Mouse (Mus musculus) lung, embryonic 16.5 days (tissue): ENCODE measurements around the gene Neurl1b. TPM values are rescaled to one million over a fixed set of nuclear protein-coding genes. Genes with fewer than 3 reads are reported as not detected.
A peak's percentile ranks its signal among the peaks of the same experiment; 100 is the strongest.

ENCODE experiments used
- ATAC-seq: fragments of 200-750 bp; cut with Nextera tagmentation; 2 replicates; pipeline ENCODE4 v1.8.0; 2017; ENCODE audit warnings: low read depth, mild to moderate bottlenecking, moderate library complexity
- H3K27ac ChIP-seq: fragments of 300-500 bp; sonication (generic); 2 replicates; pipeline ENCODE4 v1.5.1; 2014; ENCODE audit warnings: mild to moderate bottlenecking, control low read depth, low read length
- H3K27me3 ChIP-seq: fragments of 300-500 bp; sonication (generic); 2 replicates; pipeline ENCODE4 v1.6.1; 2014; ENCODE audit warnings: low read depth, low read length, mixed read lengths; ENCODE audit not compliant: control insufficient read depth, insufficient read depth
- H3K36me3 ChIP-seq: fragments of 300-500 bp; sonication (generic); 2 replicates; pipeline ENCODE4 v1.6.1; 2014; ENCODE audit warnings: low read length; ENCODE audit not compliant: control insufficient read depth, insufficient read depth
- H3K4me1 ChIP-seq: fragments of 300-500 bp; sonication (generic); replicated peaks from 2 replicates; pipeline ENCODE4 v1.6.1; 2014; ENCODE audit warnings: low read length, mixed read lengths; ENCODE audit not compliant: control insufficient read depth, insufficient read depth
- H3K4me2 ChIP-seq: fragments of 300-500 bp; sonication (generic); 2 replicates; pipeline ENCODE4 v1.6.1; 2014; ENCODE audit warnings: low read depth, low read length, control low read depth
- H3K4me3 ChIP-seq: fragments of 300-500 bp; sonication (generic); 2 replicates; pipeline ENCODE4 v1.5.1; 2014; ENCODE audit warnings: mild to moderate bottlenecking, low read length, control low read depth
- H3K9ac ChIP-seq: fragments of 300-500 bp; sonication (generic); 2 replicates; pipeline ENCODE4 v1.6.1; 2014; ENCODE audit warnings: low read length, control low read depth
- H3K9me3 ChIP-seq: fragments of 300-500 bp; sonication (generic); 2 replicates; pipeline ENCODE4 v1.6.1; 2016; ENCODE audit warnings: low read length; ENCODE audit not compliant: control insufficient read depth
- WGBS: fragments of 180-500 bp; shearing (Covaris S2); extraction: QIAGEN DNeasy Blood & Tissue Kit; methylation state at CpG from one replicate; pipeline ENCODE4 v1.1.7; 2014; 5-methylcytosine and 5-hydroxymethylcytosine counted together
- polyA plus RNA-seq: library from polyadenylated mRNA; unstranded; fragments of >200 nt; fragmentation: Nextera tagmentation; extraction: Ambion mirVana; gene quantifications from 2 replicates; pipeline ENCODE4 v1.2.1, GENCODE M21; 2015

Neurl1b gene
- polyA plus RNA-seq: 1.8 and 2.3 TPM in 2 replicates

- ATAC-seq: peak; percentile 71
- WGBS: under 1% methylated on average over 88 of the region's 105 CpGs
- H3K4me2 ChIP-seq: peak within 1 kb of the TSS; percentile 96
- H3K27ac ChIP-seq: peak within 1 kb of the TSS; percentile 64
- peak within 1 kb of the TSS; percentile 83 for H3K4me3 ChIP-seq
- peak within 1 kb of the TSS; percentile 89 for H3K9ac ChIP-seq
- H3K27me3 ChIP-seq: no peaks in the 10 kb centered on the region
- no peaks in the 10 kb centered on the region for H3K9me3 ChIP-seq
- H3K36me3 ChIP-seq: no peaks in the 10 kb centered on the region
- peaks cover 28% of the 10 kb centered on the region for H3K4me1 ChIP-seq
Measured at GRCm38 (mm10) chr17:26414523-26415354, at the start of gene Neurl1b. TSS of gene Neurl1b (plus strand) at chr17:26414829.

- no peak for ATAC-seq
- Histone ChIP-seq H3K27ac (no peak overlapping the region), H3K27me3 (no peaks in the 10 kb centered on the region), H3K4me3 (no peak overlapping the region), H3K4me1 (peaks cover 67% of the 10 kb centered on the region), H3K36me3 (no peaks in the 10 kb centered on the region), H3K9ac (no peak overlapping the region), H3K9me3 (no peaks in the 10 kb centered on the region), H3K4me2 (no peak overlapping the region)
- WGBS: 66% methylated on average over 4 of the region's 4 CpGs
Measured at GRCm38 (mm10) chr17:26366792-26367191, 47.8 kb upstream of the Neurl1b start.

- Histone ChIP-seq H3K27ac (peak overlapping the region; percentile 56), H3K4me1 (peaks cover 52% of the 10 kb centered on the region), H3K9me3 (no peaks in the 10 kb centered on the region), H3K27me3 (no peaks in the 10 kb centered on the region), H3K4me2 (no peak overlapping the region), H3K36me3 (no peaks in the 10 kb centered on the region), H3K9ac (no peak overlapping the region), H3K4me3 (no peak overlapping the region)
- WGBS: 45% methylated on average over 10 of the region's 10 CpGs
- peak; percentile 86 for ATAC-seq
Measured at GRCm38 (mm10) chr17:26368336-26368992, 46.2 kb upstream of the Neurl1b start.

DNA sequence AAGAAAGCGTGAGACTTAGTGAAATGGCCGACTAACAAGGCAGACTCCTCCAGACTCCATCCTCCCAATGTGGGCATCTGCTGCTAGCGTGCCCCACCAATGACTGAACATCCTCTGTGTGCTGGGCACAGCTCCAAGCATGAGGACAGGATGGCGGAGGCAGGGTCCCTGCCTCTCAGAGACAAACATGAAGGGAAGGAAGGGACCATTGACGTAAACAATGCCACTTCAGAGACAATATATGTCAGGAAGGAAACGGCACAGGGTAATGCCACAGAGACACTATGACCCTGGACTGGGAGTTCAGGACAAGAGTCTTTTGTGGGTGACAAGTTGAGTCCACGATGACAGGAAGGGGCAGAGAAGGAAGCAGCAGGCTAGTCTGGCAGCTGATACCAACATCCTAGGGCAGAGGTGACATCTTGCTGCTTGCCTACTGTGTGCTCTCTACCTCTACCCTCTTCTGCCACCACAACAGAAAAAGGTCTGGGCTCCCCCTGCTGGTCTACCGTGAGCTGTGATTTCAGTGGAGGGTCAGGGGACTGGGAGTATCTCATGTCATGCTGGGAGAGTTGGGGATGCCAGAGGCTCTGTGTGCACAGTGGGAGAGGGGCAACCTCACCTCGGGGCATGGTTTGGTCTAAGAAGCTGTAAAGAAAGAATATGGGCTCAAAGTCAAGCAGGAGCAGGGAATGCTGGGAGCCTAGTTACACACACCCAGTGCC, 43.9 kb upstream of the Neurl1b start:
- ATAC-seq: peak; percentile 70
- H3K27ac ChIP-seq: peak overlapping the region; percentile 76

DNA sequence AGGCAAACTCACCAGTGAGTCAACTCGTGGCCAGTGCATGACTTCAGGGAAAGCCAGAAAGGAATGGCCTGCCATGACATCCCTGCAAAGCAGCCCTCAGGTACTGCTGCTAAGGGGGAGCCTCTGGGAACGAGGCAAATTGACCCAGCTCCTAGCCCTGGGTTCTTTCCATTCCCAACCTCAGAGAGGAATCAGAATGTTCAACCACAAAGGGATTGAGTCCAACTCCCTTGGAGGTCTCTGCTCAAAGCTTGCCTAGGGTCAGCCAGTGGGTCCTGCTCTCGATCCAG, 43.4 kb upstream of the Neurl1b start:
- Histone ChIP-seq H3K4me3 (no peak overlapping the region), H3K4me1 (peaks cover 34% of the 10 kb centered on the region)
- 45% methylated on average over 3 of the region's 3 CpGs for WGBS

More for the DNA sequence above, 43.9 kb upstream of the Neurl1b start:
- Histone ChIP-seq H3K4me1 (peaks cover 40% of the 10 kb centered on the region), H3K9ac (no peak overlapping the region), H3K9me3 (no peaks in the 10 kb centered on the region), H3K27me3 (no peaks in the 10 kb centered on the region), H3K36me3 (no peaks in the 10 kb centered on the region), H3K4me3 (no peak overlapping the region), H3K4me2 (no peak overlapping the region)
- WGBS: 28% methylated on average over 9 of the region's 9 CpGs

GRCm38 (mm10) chr17:26373211-26373610, 41.4 kb upstream of the Neurl1b start:
- H3K36me3 ChIP-seq: no peaks in the 10 kb centered on the region
- no peak for ATAC-seq

More for the DNA sequence above, 43.4 kb upstream of the Neurl1b start:
- peak overlapping the region; percentile 40 for H3K27ac ChIP-seq
- no peaks in the 10 kb centered on the region for H3K27me3 ChIP-seq
- H3K9me3 ChIP-seq: no peaks in the 10 kb centered on the region
- H3K36me3 ChIP-seq: no peaks in the 10 kb centered on the region
- no peak for ATAC-seq
- no peak overlapping the region for H3K9ac ChIP-seq
- no peak overlapping the region for H3K4me2 ChIP-seq

DNA sequence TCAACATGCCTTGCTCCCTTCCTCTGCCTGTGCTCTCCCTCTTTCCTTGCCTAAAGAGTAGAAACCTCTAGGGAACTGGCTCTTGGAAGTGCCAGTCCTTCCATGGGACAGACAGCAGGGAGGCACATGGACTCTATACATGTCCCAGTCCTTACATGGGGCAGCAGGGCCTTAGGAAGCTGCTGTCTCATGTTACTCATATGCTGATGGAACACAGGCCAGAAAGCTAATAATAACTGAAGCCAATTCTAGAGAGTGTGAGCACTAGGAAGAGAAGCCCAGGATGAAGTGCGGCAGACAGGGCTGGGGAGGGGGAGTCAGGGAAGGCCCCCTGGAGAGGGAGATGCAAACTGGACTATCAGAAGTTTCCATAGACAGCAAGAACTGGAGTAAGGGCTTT, 38.2 kb upstream of the Neurl1b start:
- no peaks in the 10 kb centered on the region for H3K36me3 ChIP-seq
- H3K4me2 ChIP-seq: no peak overlapping the region
- ATAC-seq: no peak
- WGBS: 72% methylated on average over 1 of the region's 1 CpGs
- H3K4me1 ChIP-seq: peaks cover 14% of the 10 kb centered on the region
- no peak overlapping the region for H3K9ac ChIP-seq
- no peaks in the 10 kb centered on the region for H3K27me3 ChIP-seq
- H3K4me3 ChIP-seq: no peak overlapping the region
- no peak overlapping the region for H3K27ac ChIP-seq
- H3K9me3 ChIP-seq: no peaks in the 10 kb centered on the region

More at GRCm38 (mm10) chr17:26373211-26373610, 41.4 kb upstream of the Neurl1b start:
- Histone ChIP-seq H3K4me2 (no peak overlapping the region), H3K27me3 (no peaks in the 10 kb centered on the region), H3K9me3 (no peaks in the 10 kb centered on the region), H3K9ac (no peak overlapping the region), H3K4me3 (no peak overlapping the region), H3K4me1 (peaks cover 18% of the 10 kb centered on the region; the same call in 1 of the 2 replicates), H3K27ac (no peak overlapping the region)
- 59% methylated on average over 5 of the region's 5 CpGs for WGBS

DNA sequence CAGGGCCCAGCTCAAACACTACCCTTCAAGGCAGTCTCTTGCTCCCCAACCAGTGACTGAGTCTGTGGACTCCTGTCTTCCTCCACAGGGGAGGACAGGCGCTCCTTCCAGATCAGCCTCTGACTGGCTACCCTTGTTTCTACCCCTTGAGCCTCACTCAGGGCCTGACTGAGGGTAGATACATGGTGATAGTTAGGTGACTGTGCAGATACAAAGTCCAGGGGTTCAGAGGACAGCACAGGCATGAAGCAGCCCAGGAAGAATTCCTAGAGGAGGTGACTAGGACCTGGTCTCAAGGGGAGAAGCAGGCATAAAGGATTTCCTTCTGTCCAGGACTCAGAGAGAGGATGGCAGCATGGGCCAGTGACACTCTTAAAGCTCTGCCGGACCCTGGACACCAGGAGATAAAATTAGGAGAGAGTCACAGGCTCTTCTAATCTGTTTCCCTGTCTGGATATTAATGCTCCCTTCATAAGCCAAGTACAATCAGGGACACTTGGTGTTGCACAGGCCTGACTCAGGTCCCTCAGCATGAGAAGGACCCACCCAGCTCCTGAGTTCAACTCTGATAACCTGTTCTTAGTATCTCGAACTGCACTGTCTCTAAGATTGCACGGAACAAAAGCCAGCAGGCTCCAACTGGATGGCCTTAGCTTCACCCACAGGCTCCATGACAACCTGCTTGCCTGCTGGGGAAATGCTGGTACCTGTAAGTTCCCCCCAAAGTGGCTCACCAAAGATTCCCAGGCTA, 37.5 kb upstream of the Neurl1b start:
- ATAC-seq: no peak
- Histone ChIP-seq H3K9me3 (no peaks in the 10 kb centered on the region), H3K27ac (no peak overlapping the region), H3K4me2 (no peak overlapping the region), H3K9ac (no peak overlapping the region), H3K36me3 (no peaks in the 10 kb centered on the region), H3K4me3 (no peak overlapping the region), H3K4me1 (peaks cover 21% of the 10 kb centered on the region), H3K27me3 (no peaks in the 10 kb centered on the region)
- 68% methylated on average over 4 of the region's 4 CpGs for WGBS
